Mouse (Mus musculus) midbrain, postnatal 0 days (tissue): ENCODE results near the gene Wfdc8. TPM values are rescaled to one million over a fixed set of nuclear protein-coding genes. Genes with fewer than 3 reads are reported as not detected.

Experiments
- ATAC-seq: fragments of 200-750 bp; cut with Nextera tagmentation; 2 replicates; pipeline ENCODE4 v1.8.0; 2017; ENCODE audit warnings: moderate number of reproducible peaks, mild to moderate bottlenecking, moderate TSS enrichment, moderate library complexity; ENCODE audit not compliant: low FRiP score
- DNase-seq: peaks from one replicate; pipeline ENCODE4 v3.0.0-alpha.2; 2015; ENCODE audit warnings: low spot score
- H3K27ac ChIP-seq: fragments of 300-500 bp; sonication (generic); 2 replicates; pipeline ENCODE4 v1.5.1; 2014; ENCODE audit warnings: low read depth, mild to moderate bottlenecking, low read length, mixed read lengths
- H3K27me3 ChIP-seq: fragments of 300-500 bp; sonication (generic); 2 replicates; pipeline ENCODE4 v1.6.1; 2014; ENCODE audit warnings: low read length, control low read depth, mixed read lengths; ENCODE audit not compliant: insufficient read depth
- H3K36me3 ChIP-seq: fragments of 300-500 bp; sonication (generic); 2 replicates; pipeline ENCODE4 v1.6.1; 2014; ENCODE audit warnings: low read length, control low read depth, mixed read lengths; ENCODE audit not compliant: insufficient read depth
- H3K4me1 ChIP-seq: fragments of 300-500 bp; sonication (generic); 2 replicates; pipeline ENCODE4 v1.6.1; 2014; ENCODE audit warnings: mild to moderate bottlenecking, control low read depth, antibody characterized with exemption, low read length, mixed read lengths; ENCODE audit not compliant: insufficient read depth
- H3K4me2 ChIP-seq: fragments of 300-500 bp; sonication (generic); 2 replicates; pipeline ENCODE4 v1.6.1; 2014; ENCODE audit warnings: low read depth, mild to moderate bottlenecking, low read length, mixed read lengths; ENCODE audit not compliant: poor library complexity, severe bottlenecking
- H3K4me3 ChIP-seq: fragments of 300-500 bp; sonication (generic); 2 replicates; pipeline ENCODE4 v1.5.1; 2014; ENCODE audit warnings: low read depth, mild to moderate bottlenecking, low read length, moderate library complexity
- H3K9ac ChIP-seq: fragments of 300-500 bp; sonication (generic); replicated peaks from 2 replicates; pipeline ENCODE4 v1.6.1; 2014; ENCODE audit warnings: mild to moderate bottlenecking, low read length, moderate library complexity, mixed read lengths; ENCODE audit not compliant: poor library complexity, severe bottlenecking
- H3K9me3 ChIP-seq: fragments of 300-500 bp; sonication (generic); 2 replicates; pipeline ENCODE4 v1.6.1; 2016; ENCODE audit warnings: low read length, control low read depth
- CTCF ChIP-seq: IDR thresholded peaks from 2 replicates; pipeline ENCODE4 v1.5.1; 2016; ENCODE audit warnings: antibody characterized with exemption, mild to moderate bottlenecking
- WGBS: fragments of 180-500 bp; shearing (Covaris S2); extraction: QIAGEN DNeasy Blood & Tissue Kit; methylation state at CpG from one replicate; pipeline ENCODE4 v1.1.7; 2014; 5-methylcytosine and 5-hydroxymethylcytosine counted together
- polyA plus RNA-seq: library from polyadenylated mRNA; unstranded; fragments of >200 nt; fragmentation: Nextera tagmentation; extraction: Ambion mirVana; gene quantifications from 2 replicates; pipeline ENCODE4 v1.2.1, GENCODE M21; 2015
- total RNA-seq: library from RNA; depleted of rRNA; stranded (reverse); fragments of >200 nt; gene quantifications from 2 replicates; pipeline ENCODE4 v1.2.3, GENCODE M21; 2014

The Wfdc8 gene
- total and polyA plus RNA-seq, 2 experiments from 2014 or later: not detected

DNA sequence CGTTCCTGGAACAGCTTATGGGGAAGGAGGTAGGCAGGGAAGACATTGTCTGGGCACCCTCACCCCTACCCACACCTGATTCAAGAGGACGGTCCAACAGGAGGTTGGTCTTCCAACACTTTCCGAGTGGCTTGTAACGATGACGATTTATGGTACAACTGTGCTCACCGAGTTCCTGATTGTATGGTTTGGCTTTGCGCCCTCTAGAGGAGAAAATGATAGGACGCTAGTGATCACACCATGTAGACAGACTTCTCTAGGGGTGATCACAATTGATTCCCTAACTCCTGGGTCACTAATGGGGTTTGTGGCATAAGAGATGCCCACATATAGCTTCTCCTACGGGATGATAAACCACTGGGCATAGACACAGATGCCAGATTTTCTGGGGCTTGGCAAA lies 21.8 kb upstream of the Wfdc8 start:
- no peaks in the 10 kb centered on the region for H3K4me1 ChIP-seq
- WGBS: 81% methylated on average over 9 of the region's 9 CpGs
- no peak overlapping the region for H3K27ac ChIP-seq
- no peaks in the 10 kb centered on the region for H3K9me3 ChIP-seq
- ATAC-seq (no peak), DNase-seq (no peak)
- peak; percentile 11; the same call in 1 of the 2 replicates for TF ChIP-seq CTCF
- no peak overlapping the region for H3K4me2 ChIP-seq
- no peaks in the 10 kb centered on the region for H3K27me3 ChIP-seq
- no peaks in the 10 kb centered on the region for H3K36me3 ChIP-seq
- no peak overlapping the region for H3K4me3 ChIP-seq
- no peak overlapping the region for H3K9ac ChIP-seq

DNA sequence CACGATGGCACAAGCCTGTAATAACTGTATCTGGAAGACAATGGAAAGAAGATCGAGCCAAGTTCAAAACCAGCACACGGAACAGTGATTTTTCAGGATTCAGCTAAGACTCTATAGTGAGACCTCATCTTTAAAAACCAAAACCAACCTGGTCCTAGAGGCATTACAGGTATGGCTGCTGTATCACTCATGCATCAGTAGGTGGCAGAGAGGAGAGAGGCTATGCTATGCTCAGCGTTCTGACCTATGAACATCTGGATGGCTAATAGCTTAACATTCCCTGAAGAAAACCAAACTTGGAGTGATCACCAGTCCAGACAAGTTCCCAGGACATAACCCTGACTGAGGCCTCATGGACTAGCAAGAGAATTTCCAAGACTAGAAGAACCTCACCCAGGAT lies 8.3 kb upstream of the Wfdc8 start:
- TF ChIP-seq CTCF: no peak
- DNase-seq (no peak), ATAC-seq (no peak)
- Histone ChIP-seq H3K9ac (no peak overlapping the region), H3K27ac (no peak overlapping the region), H3K4me1 (no peaks in the 10 kb centered on the region), H3K9me3 (no peaks in the 10 kb centered on the region), H3K4me3 (no peak overlapping the region), H3K36me3 (no peaks in the 10 kb centered on the region), H3K27me3 (no peaks in the 10 kb centered on the region), H3K4me2 (no peak overlapping the region)
- 83% methylated on average over 4 of the region's 4 CpGs for WGBS

DNA sequence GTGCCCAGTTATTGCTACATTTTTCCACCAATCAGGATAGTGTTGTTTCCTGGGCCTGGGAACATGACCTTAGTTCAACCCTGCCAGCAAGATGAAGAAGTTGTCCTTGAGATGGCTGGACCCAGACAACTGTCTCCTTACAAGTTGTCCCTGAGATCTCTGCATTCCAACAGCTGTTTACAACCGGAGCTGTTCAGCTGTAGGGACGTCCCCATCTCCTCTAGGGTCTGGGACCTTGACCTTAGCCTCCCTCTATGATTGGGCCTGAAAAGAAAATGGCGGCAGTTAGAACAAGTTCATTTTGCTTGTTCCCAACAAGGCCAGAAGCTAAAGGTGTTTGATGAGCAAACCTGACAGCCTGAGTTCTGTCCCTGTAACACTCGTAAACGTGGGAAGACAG lies 5.6 kb upstream of the Wfdc8 start:
- no peak for TF ChIP-seq CTCF
- Histone ChIP-seq H3K9me3 (no peaks in the 10 kb centered on the region), H3K4me1 (no peaks in the 10 kb centered on the region), H3K9ac (no peak overlapping the region), H3K27ac (no peak overlapping the region), H3K36me3 (no peaks in the 10 kb centered on the region), H3K4me3 (no peak overlapping the region), H3K4me2 (no peak overlapping the region), H3K27me3 (no peaks in the 10 kb centered on the region)
- ATAC-seq: no peak
- DNase-seq: no peak
- 85% methylated on average over 5 of the region's 5 CpGs for WGBS

DNA sequence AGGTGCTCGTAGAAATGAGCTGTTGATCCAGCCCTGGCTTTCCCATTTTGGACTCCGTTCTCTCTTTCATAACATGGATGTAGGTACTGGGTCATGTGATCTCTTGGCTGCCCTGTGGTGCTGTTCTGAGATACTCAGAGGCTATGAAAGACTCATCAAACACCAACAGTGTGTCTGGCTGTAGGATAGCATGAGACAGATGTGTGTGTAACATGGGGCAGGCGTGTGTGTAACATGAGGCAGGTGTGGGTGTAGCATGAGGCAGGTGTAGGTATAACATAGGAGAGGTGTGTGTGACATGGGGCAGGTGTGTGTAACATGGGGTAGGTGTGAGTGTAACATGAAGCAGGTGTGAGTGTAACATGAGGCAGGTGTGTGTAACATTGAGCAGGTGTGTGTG lies 2.0 kb upstream of the Wfdc8 start:
- no peak for TF ChIP-seq CTCF
- Histone ChIP-seq H3K9ac (no peak overlapping the region), H3K27ac (no peak overlapping the region), H3K4me3 (no peak overlapping the region), H3K27me3 (no peaks in the 10 kb centered on the region), H3K9me3 (no peaks in the 10 kb centered on the region), H3K4me1 (no peaks in the 10 kb centered on the region), H3K36me3 (no peaks in the 10 kb centered on the region), H3K4me2 (no peak overlapping the region)
- WGBS: 88% methylated on average over 3 of the region's 3 CpGs
- ATAC-seq (no peak), DNase-seq (no peak)

DNA sequence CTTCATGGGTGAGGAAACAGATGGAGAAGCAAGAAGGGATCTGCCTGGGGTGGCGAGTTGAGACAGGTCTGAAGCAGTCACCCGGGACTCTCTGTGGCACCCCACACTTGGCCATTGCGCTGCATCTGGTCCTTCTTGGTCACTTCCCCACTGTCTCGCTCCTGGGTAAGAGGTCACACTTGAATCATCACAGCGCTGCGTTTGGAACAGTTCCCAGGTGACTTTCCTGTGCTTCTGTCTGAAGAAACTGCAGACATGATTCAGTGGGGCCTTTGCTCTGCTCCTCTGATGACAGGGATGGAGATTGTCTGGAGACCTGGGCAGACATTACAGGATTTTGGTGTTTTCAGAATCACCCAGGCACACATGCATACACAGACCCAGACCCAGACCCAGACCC lies 4.6 kb downstream of the Wfdc8 start:
- Histone ChIP-seq H3K9me3 (no peaks in the 10 kb centered on the region), H3K27me3 (no peaks in the 10 kb centered on the region), H3K4me1 (no peaks in the 10 kb centered on the region), H3K27ac (no peak overlapping the region), H3K36me3 (no peaks in the 10 kb centered on the region), H3K4me2 (no peak overlapping the region), H3K9ac (no peak overlapping the region), H3K4me3 (no peak overlapping the region)
- no peak for DNase-seq
- no peak for TF ChIP-seq CTCF
- no peak for ATAC-seq
- 78% methylated on average over 6 of the region's 6 CpGs for WGBS

DNA sequence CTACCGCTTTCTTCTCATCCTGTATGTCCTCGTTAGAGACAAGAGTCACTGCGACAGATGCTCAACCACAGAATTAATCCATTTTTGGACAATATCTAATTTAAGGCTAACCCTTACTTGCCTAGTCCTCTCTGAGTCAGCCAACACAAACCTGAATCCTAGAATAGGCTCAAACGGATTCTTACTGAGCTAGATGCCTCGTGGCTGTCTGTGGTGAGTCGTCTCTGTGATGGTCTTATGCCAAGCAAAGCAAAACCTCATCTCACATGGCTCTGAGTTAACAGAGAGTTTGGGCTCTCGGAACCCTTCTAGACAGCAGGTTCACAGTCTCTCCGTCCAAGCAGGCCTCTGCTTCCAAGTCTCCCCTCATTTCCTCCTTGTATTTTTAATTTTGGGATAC lies 9.0 kb downstream of the Wfdc8 start:
- no peak for DNase-seq
- no peak overlapping the region for H3K4me2 ChIP-seq
- no peak for TF ChIP-seq CTCF
- no peaks in the 10 kb centered on the region for H3K36me3 ChIP-seq
- no peak for ATAC-seq
- H3K27ac ChIP-seq: no peak overlapping the region
- no peak overlapping the region for H3K9ac ChIP-seq
- 97% methylated on average over 8 of the region's 8 CpGs for WGBS
- H3K9me3 ChIP-seq: no peaks in the 10 kb centered on the region
- H3K27me3 ChIP-seq: no peaks in the 10 kb centered on the region
- H3K4me3 ChIP-seq: no peak overlapping the region
- no peaks in the 10 kb centered on the region for H3K4me1 ChIP-seq

DNA sequence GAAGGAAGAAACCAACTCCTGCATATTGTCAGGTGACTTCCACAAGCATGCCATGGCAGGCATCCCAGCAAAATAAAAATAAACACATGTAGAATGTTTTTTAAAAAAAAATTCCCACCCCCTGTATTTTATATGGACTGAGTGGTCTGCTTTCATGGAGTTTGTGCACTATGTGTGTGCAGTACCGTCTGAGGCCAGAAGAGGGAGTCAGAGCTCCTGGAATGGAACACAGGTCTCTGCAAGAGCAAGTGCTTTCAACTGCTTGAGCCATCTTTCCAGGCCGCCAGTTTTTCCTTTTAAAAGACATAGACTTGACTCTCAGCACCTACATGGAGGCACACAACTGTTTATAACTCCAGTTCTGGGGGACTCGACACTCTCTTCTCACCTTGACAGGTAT lies 9.9 kb downstream of the Wfdc8 start:
- H3K27me3 ChIP-seq: no peaks in the 10 kb centered on the region
- ATAC-seq (no peak), DNase-seq (no peak)
- WGBS: 92% methylated on average over 3 of the region's 3 CpGs
- H3K36me3 ChIP-seq: no peaks in the 10 kb centered on the region
- no peak overlapping the region for H3K4me3 ChIP-seq
- H3K27ac ChIP-seq: no peak overlapping the region
- peak; percentile 11; the same call in 1 of the 2 replicates for TF ChIP-seq CTCF
- no peak overlapping the region for H3K4me2 ChIP-seq
- H3K9me3 ChIP-seq: no peaks in the 10 kb centered on the region
- no peak overlapping the region for H3K9ac ChIP-seq
- no peaks in the 10 kb centered on the region for H3K4me1 ChIP-seq
